Mouse (Mus musculus): ENCODE results near the gene Rcan1. TPM values are rescaled to one million over a fixed set of nuclear protein-coding genes. Genes with fewer than 3 reads are reported as not detected.

Rcan1 gene
- polyA plus RNA-seq, 1 experiment = 12.8 TPM

GRCm38 (mm10) chr16:92475093-92475860 lies 4.6 kb upstream of the Rcan1 start:
- no peak for DNase-seq (ENCODE audit: low read depth, low spot score)
- WGBS = 29% methylated on average over 25 of the region's 25 CpGs

- no peak for DNase-seq (ENCODE audit: low read depth, low spot score)
- 68% methylated on average over 3 of the region's 3 CpGs for WGBS
Measured at GRCm38 (mm10) chr16:92472898-92473297, 2.2 kb upstream of the Rcan1 start.

DNA sequence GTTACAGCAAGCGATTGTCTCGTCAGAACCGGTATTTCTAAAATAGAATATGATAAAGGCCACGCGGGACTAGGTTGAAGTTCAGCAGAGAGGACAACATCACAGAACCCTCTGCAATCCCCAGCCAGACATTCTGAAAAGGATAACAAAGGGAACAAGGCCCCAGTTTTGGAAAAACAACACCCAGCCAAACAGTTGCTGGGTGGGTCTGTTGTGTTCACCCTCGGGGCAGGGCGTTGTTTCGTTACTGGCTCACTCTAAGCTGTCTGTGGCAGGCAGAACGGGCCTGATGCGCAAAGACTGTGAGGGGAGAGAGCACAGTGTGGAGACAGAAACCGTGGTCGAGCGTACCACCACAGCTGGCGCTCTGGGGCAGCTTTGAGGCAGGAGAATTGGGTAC lies 2.2 kb downstream of the Rcan1 start:
- no peak for DNase-seq (ENCODE audit: low read depth, low spot score)
- WGBS = 74% methylated on average over 14 of the region's 14 CpGs

DNA sequence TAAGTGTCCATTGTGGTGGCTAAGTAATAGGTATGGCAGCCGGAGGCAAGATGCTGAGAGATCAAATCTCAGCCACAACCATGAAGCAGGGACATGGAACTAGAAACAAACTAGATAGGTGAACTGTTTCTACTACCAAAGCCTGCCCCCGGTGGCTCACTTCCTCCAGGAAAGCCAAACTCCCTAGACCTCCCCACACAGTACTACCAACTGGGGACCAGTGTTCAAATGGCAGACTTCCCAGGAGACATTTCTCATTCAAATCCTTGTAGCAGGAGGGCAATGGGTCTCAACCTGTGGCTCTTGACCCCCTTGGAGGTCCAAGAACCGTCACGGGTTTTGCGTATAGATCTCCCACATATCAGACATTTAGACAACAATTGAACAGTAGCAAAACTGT lies 3.6 kb downstream of the Rcan1 start:
- no peak for DNase-seq (ENCODE audit: low read depth, low spot score)
- WGBS = 80% methylated on average over 5 of the region's 5 CpGs

DNA sequence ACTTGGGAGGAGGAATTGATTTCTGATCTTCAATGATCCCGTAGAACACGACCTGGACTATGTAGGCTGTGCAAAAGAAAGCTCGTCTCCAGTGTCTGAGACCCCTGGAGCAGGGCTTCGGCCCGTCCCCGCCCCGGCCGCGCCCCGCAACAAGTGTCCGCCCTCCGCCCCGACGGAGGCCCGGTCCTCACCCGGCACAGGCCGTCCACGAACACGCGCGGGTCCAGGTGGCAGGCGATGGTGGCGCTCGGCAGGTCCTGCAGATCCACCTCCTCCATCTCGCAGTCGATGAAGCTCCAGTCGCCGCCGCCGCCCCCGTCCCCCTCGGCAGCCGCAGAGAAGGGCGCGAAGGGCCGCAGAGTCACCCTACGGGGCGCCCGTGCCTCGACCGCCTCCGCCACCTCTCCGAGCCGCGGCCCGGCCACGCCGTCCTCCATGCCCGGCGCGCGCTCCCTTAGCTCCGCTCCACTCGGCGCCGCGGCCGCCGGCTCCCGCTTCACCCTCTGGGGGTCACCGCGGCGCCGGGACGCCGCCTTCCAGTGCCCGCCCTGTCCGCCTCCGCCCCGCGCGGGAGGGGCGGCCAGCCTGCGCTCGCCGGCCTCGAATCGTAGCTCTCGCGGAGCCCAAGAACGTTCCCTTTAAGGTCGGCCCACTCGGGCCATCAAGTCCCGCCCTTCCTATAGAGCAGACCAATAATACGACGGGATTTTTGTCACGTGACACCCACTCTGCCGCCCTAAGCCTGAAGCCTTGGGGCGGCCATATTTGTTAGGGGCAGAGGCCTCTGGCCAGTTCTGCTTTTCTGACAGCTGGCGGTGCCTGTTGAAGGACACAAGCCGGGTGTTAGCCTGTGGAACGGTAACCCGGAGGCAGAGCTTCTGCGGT lies 4.8 kb downstream of the Rcan1 start:
- under 1% methylated on average over 93 of the region's 94 CpGs for WGBS
- peak; percentile 93 for DNase-seq (ENCODE audit: low read depth, low spot score)

- 2% methylated on average over 10 of the region's 10 CpGs for whole genome bisulfite sequencing
- no peak for DNase-seq (ENCODE audit: low read depth, low spot score)
Measured at GRCm38 (mm10) chr16:92465226-92465625, 5.4 kb downstream of the Rcan1 start.

DNA sequence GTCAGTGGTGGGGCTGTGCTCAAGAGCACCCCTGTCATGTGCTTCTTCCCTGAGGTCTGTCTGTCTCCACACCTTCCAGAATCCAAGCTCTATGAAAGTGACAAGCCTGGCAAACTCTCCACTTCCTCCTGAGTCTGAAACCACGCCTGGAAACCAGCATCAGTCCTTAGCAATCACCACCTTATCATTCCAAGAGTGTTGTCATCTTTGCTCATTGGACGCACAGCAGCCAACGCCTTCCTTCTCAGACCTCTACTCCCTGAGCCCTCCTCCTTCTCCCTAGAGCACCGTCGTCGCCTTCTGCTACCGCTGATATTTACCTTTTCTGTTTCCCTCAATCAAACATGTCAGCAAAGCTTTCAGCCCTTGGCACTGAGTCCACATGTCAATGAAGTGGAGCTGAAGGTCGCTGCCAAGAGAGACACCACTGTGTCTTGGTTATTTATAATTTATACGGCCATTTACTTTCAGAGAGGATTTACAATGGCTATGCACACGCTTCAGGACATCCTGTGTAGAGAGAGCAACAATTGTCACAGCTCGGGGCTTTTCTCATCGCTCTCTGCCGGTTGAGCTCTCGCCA lies 6.2 kb downstream of the Rcan1 start:
- peak; percentile 80 for DNase-seq (ENCODE audit: low read depth, low spot score)
- 18% methylated on average over 14 of the region's 14 CpGs for WGBS

DNA sequence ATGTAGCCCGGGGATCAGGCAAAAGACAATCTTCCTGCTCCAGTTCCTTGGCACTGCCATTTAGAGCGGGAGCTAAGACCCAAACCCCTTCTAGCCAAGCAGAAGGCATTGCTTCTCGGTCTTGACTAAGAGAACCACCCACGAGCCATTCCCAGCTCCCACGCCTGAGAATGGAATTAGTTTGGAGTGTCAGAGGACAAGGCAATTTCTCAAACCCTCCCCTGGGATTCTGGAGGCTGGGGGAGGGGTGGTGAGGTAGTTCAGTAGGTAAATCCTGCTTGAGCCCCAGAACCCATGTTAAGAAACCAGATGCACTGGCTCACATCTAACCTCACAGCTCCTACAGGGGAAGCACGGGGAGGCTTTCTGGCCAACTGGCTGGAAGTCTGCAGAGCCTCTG lies 9.3 kb downstream of the Rcan1 start:
- WGBS = 61% methylated on average over 6 of the region's 6 CpGs
- DNase-seq (ENCODE audit: low read depth, low spot score) = no peak

GRCm38 (mm10) chr16:92457594-92457993 lies 13.1 kb downstream of the Rcan1 start:
- DNase-seq (ENCODE audit: low read depth, low spot score) = no peak
- WGBS = 24% methylated on average over 7 of the region's 7 CpGs

- no peak for DNase-seq (ENCODE audit: low read depth, low spot score)
- 92% methylated on average over 5 of the region's 5 CpGs for WGBS
Measured at GRCm38 (mm10) chr16:92455969-92456368, 14.7 kb downstream of the Rcan1 start.

- DNase-seq (ENCODE audit: low read depth, low spot score) = no peak
- 77% methylated on average over 8 of the region's 8 CpGs for WGBS
Measured at GRCm38 (mm10) chr16:92455488-92455887, 15.2 kb downstream of the Rcan1 start.

- no peak for DNase-seq (ENCODE audit: low read depth, low spot score)
- WGBS = 84% methylated on average over 18 of the region's 18 CpGs
Measured at GRCm38 (mm10) chr16:92454495-92454894, 16.2 kb downstream of the Rcan1 start.

- 95% methylated on average over 7 of the region's 7 CpGs for WGBS
- DNase-seq (ENCODE audit: low read depth, low spot score) = no peak
Measured at GRCm38 (mm10) chr16:92454002-92454401, 16.7 kb downstream of the Rcan1 start.

DNA sequence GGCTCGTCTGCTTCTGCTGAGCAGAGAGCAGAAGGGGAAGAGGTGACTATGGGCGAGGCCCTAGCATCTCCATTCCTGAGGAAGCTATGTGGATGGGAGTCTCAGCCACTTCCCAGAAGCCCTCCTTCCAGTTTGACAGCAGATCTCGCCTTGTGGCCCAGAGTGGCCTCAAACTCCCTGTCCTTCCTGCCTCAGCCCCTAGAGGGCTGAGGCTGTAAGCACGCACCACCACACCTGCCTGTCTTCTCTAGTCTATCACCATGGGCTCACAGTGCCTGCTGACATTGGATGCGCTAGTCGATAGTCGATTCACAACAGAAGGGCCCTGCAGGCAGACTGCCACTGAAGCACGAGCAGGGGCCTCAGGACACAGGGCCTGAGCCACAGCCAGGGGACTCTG lies 18.1 kb downstream of the Rcan1 start:
- no peak for DNase-seq (ENCODE audit: low read depth, low spot score)
- 77% methylated on average over 8 of the region's 8 CpGs for WGBS

DNA sequence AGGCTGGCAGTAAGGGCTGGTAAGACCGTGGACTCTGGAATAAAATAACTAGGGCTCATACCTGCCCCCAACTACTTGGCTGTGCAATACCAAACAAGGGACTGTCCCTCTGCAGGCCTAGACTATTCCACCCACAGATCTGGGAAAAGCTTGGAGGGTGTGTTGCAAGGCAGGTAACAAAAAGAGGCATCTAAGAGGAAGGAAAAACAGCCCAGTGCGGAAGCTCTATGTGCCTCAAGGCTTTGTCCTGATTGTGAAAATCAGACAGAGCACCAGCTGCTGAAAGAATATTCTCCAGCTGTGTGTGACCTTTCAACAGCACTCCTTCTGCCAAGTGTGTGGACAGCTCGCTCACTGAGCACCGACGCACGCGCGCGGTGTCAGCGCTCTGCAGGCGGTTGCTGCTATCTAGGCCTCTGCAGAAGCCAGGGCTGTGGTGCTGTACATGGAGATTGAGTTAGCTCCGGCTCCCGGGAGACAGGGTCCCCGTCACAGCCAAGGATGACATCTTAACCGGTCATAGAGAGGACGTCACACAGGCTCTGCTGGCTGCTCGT lies 19.1 kb downstream of the Rcan1 start:
- WGBS = 87% methylated on average over 17 of the region's 17 CpGs
- no peak for DNase-seq (ENCODE audit: low read depth, low spot score)

- 87% methylated on average over 8 of the region's 8 CpGs for WGBS
- DNase-seq (ENCODE audit: low read depth, low spot score) = no peak
Measured at GRCm38 (mm10) chr16:92450331-92450730, 20.3 kb downstream of the Rcan1 start.

- WGBS = 95% methylated on average over 14 of the region's 14 CpGs
- DNase-seq (ENCODE audit: low read depth, low spot score) = no peak
Measured at GRCm38 (mm10) chr16:92449080-92449479, 21.6 kb downstream of the Rcan1 start.

GRCm38 (mm10) chr16:92445377-92445776 lies 25.3 kb downstream of the Rcan1 start:
- 75% methylated on average over 10 of the region's 10 CpGs for WGBS
- no peak for DNase-seq (ENCODE audit: low read depth, low spot score)

GRCm38 (mm10) chr16:92443644-92444113 lies 27.0 kb downstream of the Rcan1 start:
- WGBS = 15% methylated on average over 13 of the region's 13 CpGs
- no peak for DNase-seq (ENCODE audit: low read depth, low spot score)

DNA sequence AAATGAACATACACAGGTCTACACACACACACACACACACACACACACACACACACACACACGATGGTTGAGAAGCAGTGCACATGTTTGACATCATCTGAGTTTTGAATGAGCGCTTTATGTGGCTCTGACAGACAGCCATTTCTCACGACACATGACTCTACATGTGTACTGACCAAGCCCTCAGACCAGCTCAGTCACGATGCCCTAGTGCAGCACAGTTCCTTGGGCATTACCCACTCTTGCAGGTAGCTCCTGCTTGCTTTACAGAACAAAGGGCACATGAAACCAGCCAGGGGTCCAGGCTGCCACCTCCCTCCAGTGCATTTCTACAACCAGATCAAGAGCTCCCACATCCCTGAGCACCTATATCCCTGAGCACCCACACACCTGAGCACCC lies 27.7 kb downstream of the Rcan1 start:
- WGBS = 92% methylated on average over 4 of the region's 4 CpGs
- DNase-seq (ENCODE audit: low read depth, low spot score) = no peak

Measured in large intestine, adult 2 months (tissue).